Mouse (Mus musculus) effector memory CD4-positive, alpha-beta T cell, adult 7 months (primary cell): Measurements from ENCODE around the gene Opn1sw. TPM values are rescaled to one million over a fixed set of nuclear protein-coding genes. Genes with fewer than 3 reads are reported as not detected.

Experiments used
- polyA plus RNA-seq: library from polyadenylated mRNA; unstranded; fragments of 100-300 nt; shearing (Covaris generic); gene quantifications from one replicate; pipeline ENCODE4 v1.2.1, GENCODE M21; 2017

Gene Opn1sw
- not detected for polyA plus RNA-seq

GRCm38 (mm10) chr6:29388052-29388518 lies at the start of gene Opn1sw:
Opn1sw (minus strand) TSS chr6:29388468.

DNA sequence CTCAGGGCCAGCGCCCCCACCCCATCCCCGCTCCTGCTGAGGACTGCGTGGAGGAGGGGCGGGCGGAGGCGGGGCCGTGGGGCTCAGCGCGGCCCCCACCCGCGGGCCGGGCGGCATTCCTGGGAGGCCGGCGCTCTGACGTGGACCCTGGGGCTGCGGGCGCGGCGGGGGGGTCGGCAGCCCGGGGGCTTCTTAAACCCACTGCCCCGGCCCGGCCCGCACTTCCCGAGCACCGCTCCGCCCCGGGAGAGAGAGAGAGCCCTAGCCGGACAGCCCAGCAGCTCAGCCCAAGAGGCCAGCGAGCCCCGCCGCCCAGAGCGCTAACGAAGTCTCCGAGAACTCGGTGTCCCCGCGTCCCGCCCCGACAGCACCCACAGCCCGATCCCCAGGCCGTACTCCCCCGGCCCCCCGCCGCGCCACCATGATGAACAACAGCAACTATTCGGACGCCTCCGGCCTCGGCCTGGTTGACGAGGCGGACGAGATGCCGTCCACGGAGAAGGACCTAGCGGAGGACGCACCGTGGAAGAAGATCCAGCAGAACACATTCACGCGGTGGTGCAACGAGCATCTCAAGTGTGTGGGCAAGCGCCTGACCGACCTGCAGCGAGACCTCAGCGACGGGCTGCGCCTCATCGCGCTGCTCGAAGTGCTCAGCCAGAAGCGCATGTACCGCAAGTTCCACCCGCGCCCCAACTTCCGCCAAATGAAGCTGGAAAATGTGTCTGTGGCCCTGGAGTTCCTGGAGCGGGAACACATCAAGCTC lies 45.0 kb upstream of the Opn1sw start, which contains the start of gene Flnc:
TSS of gene Flnc (plus strand) at position 219 of the 766 bp plus-strand sequence.

GRCm38 (mm10) chr6:29395910-29396713 lies 7.8 kb upstream of the Opn1sw start, which contains the start of gene Ccdc136:
Ccdc136 (plus strand) TSS chr6:29396309.

DNA sequence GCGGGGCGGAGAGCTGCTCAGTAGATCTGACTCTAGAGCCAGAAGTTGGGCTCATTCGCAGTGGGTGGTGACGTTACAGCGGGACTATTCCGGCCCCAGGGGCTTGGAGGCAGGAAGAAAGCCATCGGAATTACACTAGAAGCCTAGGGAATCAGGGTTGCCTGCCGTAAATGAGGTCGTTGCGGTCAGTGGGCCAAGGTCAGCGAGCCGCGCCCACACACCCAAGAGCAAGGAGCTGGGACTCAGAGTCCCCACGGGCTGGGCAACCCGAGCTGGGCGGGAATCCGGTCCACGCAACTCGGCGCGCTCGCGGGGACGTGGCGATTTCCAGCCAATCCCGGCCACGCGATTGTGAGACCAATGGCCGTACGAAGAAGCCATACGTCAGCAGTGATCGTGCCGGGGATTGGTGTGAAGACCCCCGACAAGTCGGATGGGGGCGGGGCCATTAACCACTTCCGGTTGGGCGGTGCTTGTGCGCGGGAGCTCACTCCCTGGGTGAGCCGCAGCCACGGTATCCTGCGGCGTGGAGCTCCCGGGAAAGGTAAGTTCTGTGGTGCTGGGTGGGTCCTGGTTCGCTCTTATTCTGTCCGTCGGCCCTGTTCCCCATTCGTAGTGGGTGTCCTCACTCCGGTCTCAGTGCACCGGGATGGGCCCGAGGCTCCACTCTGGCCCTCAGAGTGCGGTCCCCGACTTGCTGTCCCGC lies 40.5 kb downstream of the Opn1sw start, which contains the start of gene Calu:
TSS of gene Calu (plus strand) at position 405 of the 706 bp plus-strand sequence.

Other genes with a start within 250 kb of the Opn1sw start
- gene Rbm28, start 223.5 kb downstream of the Opn1sw start, polyA plus RNA-seq, result 63.0 TPM
- 0.48 TPM for gene Prrt4, start 208.9 kb downstream of the Opn1sw start, polyA plus RNA-seq
- 117 TPM for gene Impdh1, start 172.1 kb downstream of the Opn1sw start, polyA plus RNA-seq
- gene Hilpda, start 116.0 kb downstream of the Opn1sw start, polyA plus RNA-seq, result 229 TPM
- 0.52 TPM for gene Fam71f2, start 108.9 kb downstream of the Opn1sw start, polyA plus RNA-seq
- not detected for gene Fam71f1, start 69.3 kb downstream of the Opn1sw start, polyA plus RNA-seq
- 76.9 TPM for gene Calu, start 40.4 kb downstream of the Opn1sw start, polyA plus RNA-seq
- 1.9 TPM for gene Ccdc136, start 7.8 kb upstream of the Opn1sw start, polyA plus RNA-seq
- 0.10 TPM for gene Flnc, start 44.8 kb upstream of the Opn1sw start, polyA plus RNA-seq
- gene Atp6v1f, start 79.2 kb upstream of the Opn1sw start, polyA plus RNA-seq, result 295 TPM
- not detected for gene Atp6v1fnb, start 83.0 kb upstream of the Opn1sw start, polyA plus RNA-seq
- 0.72 TPM for gene Kcp, start 119.5 kb upstream of the Opn1sw start, polyA plus RNA-seq
- gene Irf5, start 138.2 kb upstream of the Opn1sw start, polyA plus RNA-seq, result 27.2 TPM
- 96.7 TPM for gene Tnpo3, start 221.4 kb upstream of the Opn1sw start, polyA plus RNA-seq